Mouse (Mus musculus) B cell, adult 2 months (primary cell): ENCODE data around the gene Rbmx2.

Experiments
- DNase-seq, 2 experiments: peaks; one replicate each; pipeline ENCODE4 v3.0.0; 2022

Rbmx2 gene

DNA sequence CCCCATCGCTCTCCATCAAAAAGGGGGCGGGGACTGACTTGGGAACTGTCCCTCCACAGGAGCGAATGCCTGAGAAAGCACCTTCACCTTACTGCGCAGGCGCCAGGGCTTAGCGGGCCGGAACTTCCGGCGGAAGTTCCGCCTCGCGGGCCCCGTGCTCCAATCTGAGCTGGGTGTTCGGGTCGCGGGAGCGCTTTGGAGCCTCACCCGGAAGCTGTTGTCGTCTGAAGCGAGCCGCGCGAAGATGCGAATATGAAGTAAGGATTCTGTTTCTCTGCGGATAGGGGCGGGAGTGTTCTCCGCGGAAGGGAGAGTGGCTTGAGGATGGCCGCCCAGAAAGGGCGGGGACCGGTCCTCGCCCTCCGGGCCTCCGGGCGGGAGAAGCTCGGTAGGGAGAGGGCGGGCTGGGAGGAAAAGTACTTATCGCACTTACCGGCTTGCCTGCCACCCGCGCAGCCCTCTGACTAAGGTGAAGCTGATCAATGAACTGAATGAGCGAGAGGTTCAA lies at the start of gene Rbmx2:
Gene Rbmx2, plus strand, starts transcription at position 141 of the 508 bp plus-strand sequence.
- DNase-seq, result peak; percentile 86

DNA sequence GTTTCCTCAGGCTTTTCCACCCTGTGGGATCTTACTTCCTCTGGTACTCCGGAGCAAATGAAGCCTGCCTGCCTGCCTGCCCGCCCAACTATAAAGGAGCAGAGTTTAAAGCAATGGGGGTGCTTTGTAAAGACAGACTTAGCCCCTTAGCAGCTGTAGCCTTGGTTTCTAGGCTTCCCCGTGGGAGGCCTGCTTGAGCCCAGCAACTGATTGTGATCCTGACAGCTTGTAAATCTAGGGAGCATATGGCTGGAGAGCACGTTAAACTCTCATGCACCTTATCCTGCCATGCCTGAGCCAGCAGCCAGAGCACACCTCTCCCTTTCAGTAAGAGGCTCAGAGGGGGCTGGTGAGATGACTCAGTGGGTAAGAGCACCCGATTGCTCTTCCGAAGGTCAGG lies 28.0 kb upstream of the Rbmx2 start:
- no peak for DNase-seq

DNA sequence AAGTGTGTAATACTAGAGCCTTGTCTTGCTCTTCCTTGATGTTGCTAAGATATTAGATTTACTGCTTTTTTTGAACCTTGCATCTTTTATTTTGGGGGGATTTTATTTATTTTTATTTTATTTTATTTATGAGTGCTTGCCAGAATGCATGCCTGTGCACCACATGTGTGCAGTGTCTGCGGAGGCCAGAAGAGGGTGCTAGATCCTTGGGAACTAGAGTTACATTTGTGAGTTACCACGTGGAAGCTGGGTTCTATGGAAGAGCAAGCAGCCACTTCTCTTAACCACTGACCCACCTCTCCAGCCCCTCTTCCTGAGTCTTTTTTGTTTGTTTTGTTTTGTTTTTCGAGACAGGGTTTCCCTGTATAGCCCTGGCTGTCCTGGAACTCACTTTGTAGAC lies 25.2 kb upstream of the Rbmx2 start:
- peak; percentile 2 for DNase-seq

DNA sequence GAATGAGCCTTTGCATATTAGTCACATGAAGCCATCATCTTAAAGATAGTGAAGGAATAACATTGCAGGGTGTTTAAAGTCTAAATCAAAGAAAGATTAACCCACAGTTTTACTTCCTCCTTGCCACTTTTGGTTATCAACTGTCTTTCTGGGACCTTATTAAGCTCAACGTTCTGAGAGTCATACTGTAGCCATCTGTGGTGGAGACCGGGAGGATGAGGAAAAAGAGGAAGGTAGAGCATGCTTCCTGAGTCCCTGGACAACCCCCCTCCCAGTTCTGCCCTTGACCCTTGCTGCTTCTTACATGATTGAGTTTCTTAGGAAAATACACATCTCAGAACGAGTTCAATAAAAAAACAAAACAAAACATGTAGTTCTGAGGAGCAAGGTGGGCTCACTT lies 23.1 kb upstream of the Rbmx2 start:
- no peak for DNase-seq

DNA sequence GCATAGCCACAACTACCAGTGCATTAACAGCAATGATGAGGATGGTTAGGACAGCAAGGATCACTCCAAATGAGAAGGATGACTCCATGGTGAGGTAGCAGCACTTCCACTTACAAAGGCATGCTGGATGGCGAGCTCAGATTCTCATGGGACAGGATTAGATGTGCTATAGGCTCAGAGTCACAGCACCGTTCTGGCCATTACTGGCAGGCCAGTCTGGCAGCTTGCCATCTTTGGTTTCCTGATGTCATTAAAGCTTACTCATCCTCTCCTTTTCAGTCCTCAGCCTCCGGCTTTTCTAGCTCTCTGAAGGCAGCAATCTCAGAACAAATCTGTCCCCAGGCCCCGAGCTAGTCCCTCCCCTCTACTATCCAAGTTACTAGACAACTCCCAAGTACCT lies 20.6 kb upstream of the Rbmx2 start, which contains the start of gene Gpr119:
Gene Gpr119, minus strand, starts transcription at position 308 of the 400 bp plus-strand sequence.
- DNase-seq, result no peak

DNA sequence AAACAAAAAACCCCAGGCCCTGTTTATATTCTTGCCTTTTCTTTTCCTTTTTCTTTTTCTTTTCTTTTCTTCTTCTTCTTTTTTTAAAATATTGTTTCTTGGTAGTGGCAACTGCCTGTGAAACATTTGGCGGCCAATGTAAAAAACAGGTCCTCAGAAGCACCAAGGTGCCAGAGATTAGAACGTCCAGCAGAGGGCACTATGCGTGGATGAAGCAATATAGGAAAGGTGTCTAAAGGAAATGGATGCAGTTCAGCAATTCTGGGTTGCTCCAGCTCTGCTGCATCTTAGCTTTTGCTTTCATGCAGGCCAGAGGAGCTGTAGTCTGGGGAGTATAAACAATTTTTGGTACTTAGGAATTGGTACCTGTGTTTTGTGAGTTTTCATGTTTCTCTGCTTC lies 11.4 kb upstream of the Rbmx2 start:
- peak; percentile 61 to 62 for DNase-seq

DNA sequence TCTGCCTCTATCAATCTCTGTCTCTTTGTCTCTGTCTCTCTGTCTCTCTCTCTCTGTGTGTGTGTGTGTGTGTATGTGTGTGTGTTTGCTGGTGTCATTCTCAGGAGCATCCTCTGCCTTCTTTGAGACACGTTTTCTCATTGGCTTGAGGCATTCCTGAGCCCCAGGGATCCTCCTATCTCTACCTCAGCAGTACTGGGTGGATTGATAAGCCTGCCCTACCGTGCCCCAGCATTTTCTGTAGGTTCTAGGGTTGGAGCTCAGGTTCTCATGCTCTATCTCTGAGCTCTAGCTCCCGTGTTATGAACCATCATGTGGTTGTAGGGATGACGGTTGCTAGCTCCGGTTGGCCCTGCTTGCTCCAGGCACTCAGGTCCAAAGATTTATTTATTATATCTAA lies 10.9 kb upstream of the Rbmx2 start:
- no peak for DNase-seq

DNA sequence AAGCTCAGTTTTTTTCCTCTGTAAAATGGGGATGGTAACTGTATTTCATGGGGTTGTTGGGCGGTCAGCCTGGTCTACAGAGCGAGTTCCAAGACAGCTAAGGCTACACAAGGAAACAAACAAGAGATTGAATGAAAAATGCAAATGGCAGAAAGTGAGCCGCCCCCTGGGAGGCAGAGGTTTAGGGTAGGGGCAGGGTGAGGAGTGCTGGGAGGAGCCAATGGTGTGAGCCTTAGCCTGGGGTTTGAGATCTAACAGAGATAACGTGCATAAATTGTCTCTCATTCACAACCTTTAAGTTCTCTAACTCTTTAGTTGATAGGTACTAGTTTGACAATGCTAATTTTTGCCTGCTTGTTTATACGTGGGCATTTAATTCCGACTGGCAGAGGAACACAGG lies 344 bp upstream of the Rbmx2 start:
- no peak for DNase-seq

DNA sequence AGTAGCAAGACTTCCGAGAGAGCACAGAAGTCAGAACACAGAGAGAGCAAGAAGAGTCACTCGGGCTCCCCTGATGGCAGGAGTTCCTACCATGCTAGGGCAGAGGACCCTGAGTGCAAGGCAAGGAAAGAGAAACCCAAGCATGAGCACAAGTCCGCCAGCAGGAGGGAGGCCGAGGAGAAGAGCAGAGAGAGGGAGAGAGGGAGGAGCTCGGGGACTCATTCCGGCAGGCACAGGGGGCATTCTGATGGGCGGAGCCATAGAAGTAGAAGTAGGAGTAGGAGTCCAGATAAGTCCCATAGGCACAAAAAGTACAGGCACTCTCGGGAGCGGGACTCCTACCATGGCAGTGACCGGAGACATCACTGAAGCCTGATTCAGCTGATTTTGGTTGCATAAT lies 14.9 kb downstream of the Rbmx2 start:
- DNase-seq, result no peak

DNA sequence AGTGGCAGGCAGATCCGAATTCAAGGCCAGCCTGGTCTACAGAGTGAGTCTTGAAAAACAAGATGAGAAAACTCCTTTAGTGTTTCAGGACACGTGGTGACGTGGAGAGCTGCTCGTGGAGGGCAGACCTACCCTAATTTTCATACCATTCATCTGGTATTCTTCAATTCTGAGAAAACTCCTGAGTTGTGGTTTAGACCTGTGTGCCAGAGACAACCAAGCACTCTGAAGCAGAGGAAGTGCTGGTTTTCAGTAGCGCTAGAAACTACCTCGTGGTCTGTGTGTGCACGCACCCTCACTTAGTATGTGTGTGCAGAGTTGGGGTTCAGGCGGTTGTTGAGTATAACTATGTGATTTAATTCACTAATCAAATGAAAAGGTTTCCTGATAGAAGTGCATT lies 18.0 kb downstream of the Rbmx2 start:
- no peak for DNase-seq

DNA sequence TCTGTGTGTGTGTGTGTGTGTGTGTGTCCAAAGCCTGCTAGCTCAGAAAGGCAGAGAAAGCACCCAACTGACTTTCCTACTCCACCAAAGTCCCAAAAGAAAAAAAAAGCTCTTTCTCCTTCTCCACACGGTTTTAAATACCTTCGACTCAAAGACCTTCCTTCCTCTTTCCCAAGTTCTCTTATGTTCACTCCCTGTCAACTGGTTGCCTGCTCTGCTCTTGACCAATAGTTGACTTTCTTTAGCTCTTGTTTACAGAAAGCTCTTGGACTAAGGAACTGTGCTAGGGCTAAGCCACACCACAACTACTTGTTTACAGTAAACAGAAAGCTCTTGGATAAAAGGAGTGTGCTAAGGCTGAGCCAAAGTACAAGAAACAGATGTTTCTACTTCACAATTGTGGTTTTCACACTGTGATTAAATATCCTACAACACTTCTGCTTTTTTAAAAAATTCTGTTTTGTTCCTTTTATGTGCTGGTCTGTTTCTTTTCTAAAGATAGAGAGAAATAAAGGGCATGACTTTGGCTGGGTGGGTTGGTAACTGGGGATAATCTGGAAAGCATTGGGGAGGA lies 60.0 kb downstream of the Rbmx2 start:
- no peak for DNase-seq
